Mouse (Mus musculus): ENCODE measurements at regions not wholly inside any gene's neighbourhood (a gene's known extent, or its start where the extent isn't known, plus 50 kb on each side); places are given as distances from the start of the nearest gene placed in this dataset.

- TF ChIP-seq CTCF (IDR thresholded peaks at IDR 0.05; ENCODE audit: low read depth, low read length) (no peak), POLR2A (IDR thresholded peaks at IDR 0.05; ENCODE audit: extremely low read depth, insufficient read depth, low read length) (no peak)
Observed at GRCm38 (mm10) chr17:51408367-51408766, 229.2 kb upstream of the Tbc1d5 start.
